Mouse (Mus musculus): Measurements from ENCODE around the gene Polr2e.
A peak's percentile ranks its signal among the peaks of the same experiment; 100 is the strongest.

Gene Polr2e

DNA sequence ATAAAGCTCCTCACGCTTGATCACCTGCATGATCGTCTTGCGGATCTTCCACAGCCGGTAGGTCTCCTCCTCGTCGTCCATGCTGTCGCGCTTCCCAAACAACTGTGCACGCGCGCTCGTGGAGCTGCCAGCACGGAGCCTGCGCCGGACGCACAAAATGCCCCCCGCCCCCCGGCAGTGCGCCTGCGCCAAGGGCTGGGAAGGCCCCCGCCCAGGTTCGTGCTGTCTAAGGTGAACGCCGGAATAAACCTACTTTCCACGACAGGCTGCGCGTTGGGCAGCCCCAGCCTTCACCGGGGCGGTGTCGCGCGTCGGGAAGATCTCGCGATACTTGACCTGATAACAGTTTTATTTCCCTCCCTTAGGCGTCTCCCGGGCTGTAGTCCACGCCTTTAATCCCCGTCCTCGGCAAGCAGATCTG is at the start of gene Polr2e:
Polr2e (minus strand) TSS at position 237 of the 421 bp plus-strand sequence.
- peak; percentile 98 for DNase-seq (ENCODE audit: low spot score)

DNA sequence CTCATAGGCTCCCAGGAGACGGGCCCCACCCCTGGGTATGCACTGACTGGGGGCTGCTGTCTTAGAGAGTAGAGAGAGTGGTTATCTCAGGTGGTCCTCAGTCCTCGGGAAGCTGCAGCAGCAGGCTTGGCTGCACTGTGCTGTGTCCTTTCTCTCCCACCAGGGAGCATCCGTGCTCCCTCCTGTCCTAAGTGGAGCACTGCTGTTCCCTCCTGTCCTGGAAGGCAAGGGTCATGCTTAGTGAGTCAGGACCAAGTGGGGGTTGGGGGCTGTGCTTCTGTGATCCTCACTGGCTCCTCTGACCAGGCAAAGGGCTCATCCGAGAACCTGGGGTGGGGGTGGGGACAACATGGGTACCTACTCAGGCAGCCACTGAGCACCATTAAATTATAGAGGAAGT is 49.6 kb upstream of the Polr2e start:
- no peak for DNase-seq (ENCODE audit: low spot score)

DNA sequence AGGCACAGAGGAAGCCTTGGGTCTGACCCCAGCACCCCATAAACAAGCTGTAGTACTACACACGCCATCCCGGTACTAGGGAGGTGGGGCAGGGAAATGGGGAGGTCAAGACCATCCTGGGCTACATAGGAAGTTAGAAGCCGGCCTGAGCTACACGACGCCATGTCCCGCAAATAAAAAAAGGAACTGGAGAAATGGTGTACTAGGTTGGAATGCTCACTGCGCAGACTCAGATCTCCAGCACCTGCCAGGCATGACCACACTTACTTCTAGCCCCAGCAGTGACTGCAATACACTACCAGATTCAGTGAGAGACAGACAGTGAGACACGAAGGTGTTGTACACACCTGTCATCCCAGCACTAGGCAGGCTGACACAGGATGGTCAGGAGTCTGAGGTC is 47.9 kb upstream of the Polr2e start:
- no peak for DNase-seq (ENCODE audit: low spot score)

DNA sequence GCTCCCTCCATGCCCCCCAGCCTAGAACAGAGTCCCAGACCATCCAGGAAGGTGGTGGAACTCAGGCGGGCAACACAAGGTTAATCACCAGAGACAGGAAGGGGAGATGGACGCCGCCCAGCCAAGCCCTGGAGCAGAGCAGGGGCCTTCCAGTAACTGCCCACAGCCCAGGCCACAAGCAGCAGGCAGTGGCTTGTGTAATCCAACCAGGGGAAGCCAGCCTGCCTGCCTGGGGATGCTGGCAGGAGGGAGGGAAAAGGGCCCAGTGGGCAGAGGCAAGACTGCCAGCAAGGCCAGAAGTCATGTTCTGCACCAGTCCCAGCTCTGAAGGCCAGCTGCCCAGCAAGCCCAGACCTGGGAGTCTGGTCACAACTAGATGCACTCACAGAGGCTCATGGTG is 47.3 kb upstream of the Polr2e start:
- DNase-seq (ENCODE audit: low spot score): peak; percentile 38

- DNase-seq (ENCODE audit: low spot score): no peak
Observed at GRCm38 (mm10) chr10:80084817-80085487, 45.4 kb upstream of the Polr2e start.

- DNase-seq (ENCODE audit: low spot score): no peak
Observed at GRCm38 (mm10) chr10:80081075-80081474, 41.5 kb upstream of the Polr2e start.

GRCm38 (mm10) chr10:80080396-80081070 is 40.9 kb upstream of the Polr2e start:
- no peak for DNase-seq (ENCODE audit: low spot score)

GRCm38 (mm10) chr10:80078366-80078765 is 38.8 kb upstream of the Polr2e start:
- no peak for DNase-seq (ENCODE audit: low spot score)

DNA sequence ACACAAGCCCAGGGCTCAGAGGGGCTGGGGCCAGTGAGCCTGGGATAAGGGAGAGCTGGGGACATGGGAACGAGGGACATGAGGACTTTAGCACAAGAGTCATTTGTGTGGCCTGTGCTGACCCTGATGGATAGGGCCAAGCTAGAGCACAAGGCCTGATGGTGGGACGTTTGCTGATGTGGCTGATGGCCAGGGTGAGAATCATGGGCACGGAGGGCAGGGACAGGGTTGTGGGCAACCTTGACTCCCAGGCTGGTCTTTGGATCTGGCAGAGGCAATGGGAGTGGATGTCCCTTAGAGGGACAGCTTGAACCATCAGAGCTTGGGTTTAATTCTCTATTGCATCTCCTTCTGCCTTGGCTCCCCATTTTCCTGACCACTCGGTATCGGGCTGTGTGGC is 37.7 kb upstream of the Polr2e start:
- no peak for DNase-seq (ENCODE audit: low spot score)

GRCm38 (mm10) chr10:80076386-80076785 is 36.8 kb upstream of the Polr2e start:
- DNase-seq (ENCODE audit: low spot score): no peak

DNA sequence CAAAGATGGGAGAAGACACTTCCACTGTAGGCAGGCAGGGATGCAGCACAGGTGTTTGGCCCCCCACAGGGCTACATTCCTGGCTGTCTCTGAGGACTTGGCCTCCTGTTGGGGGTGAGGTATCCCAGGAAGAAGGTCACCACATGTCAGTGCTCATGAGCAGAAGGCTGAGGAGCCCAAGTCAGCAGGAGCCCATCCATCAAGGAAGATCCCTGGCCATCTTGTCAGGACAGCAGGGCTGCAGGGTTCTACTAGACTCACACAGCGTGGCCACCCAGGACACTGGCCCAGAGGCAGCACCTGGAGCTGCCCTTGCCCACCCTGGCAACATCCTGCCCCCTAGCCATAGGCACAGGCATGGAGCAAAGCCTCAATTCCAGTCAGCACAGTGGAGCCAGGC is 36.3 kb upstream of the Polr2e start:
- no peak for DNase-seq (ENCODE audit: low spot score)

- peak; percentile 78 for DNase-seq (ENCODE audit: low spot score)
Observed at GRCm38 (mm10) chr10:80074813-80075601, 35.4 kb upstream of the Polr2e start.

GRCm38 (mm10) chr10:80072623-80073489 is 33.3 kb upstream of the Polr2e start:
- DNase-seq (ENCODE audit: low spot score): no peak

DNA sequence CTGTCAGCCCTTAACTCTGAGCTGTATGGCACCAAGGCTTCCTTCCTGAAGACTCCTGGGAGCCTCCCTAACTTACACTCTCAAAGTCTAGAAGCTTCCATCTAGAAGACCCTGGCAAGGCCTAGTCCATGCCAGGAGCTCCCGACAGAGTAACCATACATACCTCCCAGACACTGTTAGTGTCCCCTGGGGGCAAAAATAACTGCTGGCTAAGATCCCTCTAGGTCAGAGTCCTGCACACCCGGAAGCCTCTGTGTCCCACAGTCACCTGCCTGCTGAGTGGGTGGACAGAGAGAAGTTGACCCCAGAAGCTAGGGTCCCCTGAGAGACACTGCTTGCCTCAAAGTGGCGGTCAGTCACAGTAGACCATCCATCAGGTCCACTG is 31.9 kb upstream of the Polr2e start:
- no peak for DNase-seq (ENCODE audit: low spot score)

DNA sequence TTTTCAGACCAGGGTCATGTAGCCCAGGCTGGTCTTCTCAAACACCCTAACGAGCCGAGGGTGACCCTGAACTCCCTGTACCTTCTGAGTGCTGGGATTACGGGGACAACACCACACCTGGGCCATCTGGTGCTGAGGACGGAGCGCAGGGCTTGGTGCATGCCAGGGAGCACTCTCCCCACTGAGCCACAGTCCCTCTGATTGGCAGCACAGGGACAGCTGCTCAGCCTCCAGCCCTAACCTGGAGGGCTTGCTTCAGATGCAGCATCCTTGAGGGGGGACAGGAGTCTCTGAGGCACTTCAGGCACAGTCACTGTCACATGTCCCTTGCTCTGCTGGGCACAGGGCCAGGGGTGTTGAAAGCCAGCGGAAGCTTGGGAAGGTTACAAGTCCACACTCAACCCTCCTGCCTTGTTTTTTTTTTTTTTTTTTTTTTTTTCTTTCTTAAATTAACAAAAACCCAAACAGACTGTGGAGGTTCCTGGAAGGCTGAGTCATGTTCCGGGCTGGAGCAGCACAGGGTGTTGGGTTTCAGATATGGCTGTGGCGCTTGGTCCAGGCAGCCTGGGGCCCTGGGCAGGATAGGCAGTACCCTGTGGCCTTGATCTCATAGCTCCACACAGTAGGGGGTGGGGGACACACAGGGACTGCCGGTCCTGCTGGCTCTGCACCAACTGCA is 31.4 kb upstream of the Polr2e start:
- DNase-seq (ENCODE audit: low spot score): peak; percentile 88

DNA sequence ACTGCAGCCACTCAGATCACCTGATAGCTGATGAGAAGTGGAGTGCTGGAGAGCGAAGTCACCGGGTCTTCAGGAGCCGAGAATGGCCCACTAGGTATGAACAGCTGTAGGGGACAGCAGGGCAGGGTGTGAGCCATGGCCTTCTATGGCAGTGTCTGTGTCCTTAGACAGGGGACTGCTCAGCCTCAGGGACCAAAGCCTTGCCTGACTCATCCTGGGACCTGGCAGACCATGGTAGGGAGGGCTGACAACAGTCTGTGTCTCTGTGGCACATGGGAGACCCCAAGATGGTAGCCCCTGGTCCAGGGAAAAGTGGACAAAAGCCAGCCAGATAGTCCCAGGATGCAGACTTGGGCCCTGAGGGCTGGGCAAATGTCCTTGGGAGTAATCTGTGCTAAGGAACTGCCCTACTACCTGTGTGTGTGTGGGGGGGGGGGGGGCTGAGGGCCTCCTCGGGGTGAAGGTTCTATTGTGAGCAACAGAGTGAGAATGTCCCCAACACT is 30.4 kb upstream of the Polr2e start:
- DNase-seq (ENCODE audit: low spot score): no peak

GRCm38 (mm10) chr10:80069251-80069650 is 29.7 kb upstream of the Polr2e start:
- DNase-seq (ENCODE audit: low spot score): no peak

- no peak for DNase-seq (ENCODE audit: low spot score)
Observed at GRCm38 (mm10) chr10:80063877-80064650, 24.5 kb upstream of the Polr2e start.

DNA sequence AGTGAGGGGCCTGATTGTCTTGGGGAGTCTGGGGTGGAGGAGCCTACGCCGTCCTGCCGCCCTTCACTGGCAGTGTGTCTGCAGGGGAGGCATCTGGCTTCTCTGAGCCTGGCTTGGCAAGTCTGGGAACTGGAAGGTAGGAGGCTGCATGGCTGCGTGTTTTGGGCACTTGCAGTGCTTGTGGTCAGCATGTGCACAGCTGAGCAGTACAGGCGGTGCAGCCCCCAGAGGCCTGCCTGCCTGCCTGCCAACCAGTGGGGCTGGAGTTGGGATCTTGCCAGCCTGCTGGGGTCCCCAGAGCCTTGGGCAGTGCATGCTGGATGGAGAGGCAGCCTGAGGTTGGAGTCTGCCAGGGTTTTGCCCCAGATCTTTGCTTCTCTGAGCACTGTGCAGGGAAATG is 23.5 kb upstream of the Polr2e start:
- DNase-seq (ENCODE audit: low spot score): no peak

DNA sequence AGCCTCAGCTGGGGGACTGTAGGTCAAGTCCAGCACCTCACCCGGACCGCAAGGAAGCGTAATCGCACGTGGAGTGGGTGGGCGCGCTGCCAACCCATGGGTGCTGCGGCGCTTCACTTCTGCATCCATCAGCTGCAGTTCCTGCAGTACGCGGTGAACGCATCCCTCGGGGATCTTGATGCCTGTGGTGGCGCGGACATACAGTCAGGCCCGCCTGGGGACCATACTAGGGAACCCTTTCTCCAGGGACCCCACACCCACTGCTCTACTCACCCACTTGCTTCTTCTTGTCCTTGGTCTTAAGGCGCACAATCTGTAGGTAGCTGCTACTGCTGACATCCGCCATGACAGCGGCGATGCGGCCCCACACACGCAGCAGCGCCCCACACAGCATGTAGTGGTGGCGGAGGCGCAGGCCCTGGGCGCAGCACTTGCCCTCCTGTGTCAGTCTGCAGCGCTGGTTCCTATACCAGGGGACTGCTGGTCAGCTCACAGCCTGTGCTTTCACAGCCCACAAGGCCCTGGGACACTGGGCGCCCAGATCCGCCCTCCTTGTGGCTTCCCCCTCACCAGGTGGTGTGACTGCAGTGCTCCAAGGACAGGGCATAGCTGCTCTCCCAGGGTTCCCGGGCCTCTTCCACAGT is 18.2 kb upstream of the Polr2e start:
- no peak for DNase-seq (ENCODE audit: low spot score)
